Mouse (Mus musculus) 3134 (cell line): ENCODE results near the gene Hoxa3.

ENCODE experiments used
- DNase-seq: peaks from one replicate; pipeline ENCODE4 v3.0.0-alpha.2; 2011; ENCODE audit warnings: low spot score; ENCODE audit not compliant: insufficient read length; ENCODE audit errors: extremely low read depth

Hoxa3 gene

DNA sequence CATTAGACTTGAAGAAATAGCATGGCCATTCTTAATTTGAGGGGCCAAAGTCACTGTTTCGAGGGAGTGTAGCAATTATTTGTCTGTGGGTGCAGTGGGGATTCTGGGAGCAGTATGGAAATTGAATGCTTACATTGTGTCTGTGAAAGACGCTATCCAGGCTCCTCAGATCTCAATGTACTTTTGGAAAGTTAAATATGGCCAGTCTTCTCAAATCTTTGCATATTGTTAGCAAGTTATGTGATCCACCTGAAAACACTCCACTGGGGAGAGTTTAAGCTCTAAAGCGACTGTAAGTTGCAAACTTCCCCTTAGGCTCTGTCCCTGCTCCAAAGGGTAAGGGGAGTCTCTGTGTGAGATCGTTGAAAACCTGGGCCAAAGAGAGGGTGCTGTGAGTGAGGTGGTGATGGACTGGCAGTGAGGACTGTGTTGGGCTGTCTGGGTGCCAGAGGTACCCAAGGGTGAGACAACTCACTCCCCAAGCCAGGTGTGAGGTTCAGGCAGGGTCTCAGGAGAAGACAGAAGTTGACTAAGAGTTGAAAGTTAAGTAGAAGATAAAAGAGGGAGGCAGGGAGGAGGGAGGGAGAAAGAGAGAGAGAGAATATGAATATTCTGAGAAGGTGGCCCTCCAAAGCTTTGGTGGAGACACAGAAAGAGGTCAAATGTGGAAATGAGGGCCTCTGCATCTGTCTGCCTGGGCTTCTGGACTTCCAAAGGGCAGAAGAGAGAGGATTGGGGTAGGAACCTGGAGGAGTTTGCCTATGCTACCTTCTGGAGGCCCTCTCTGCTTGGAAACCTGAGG lies 6.1 kb downstream of the Hoxa3 start:
- DNase-seq = no peak

- no peak for DNase-seq
Measured at GRCm38 (mm10) chr6:52205638-52206621, 7.2 kb downstream of the Hoxa3 start.

- DNase-seq = no peak
Measured at GRCm38 (mm10) chr6:52205221-52205620, 7.9 kb downstream of the Hoxa3 start.

DNA sequence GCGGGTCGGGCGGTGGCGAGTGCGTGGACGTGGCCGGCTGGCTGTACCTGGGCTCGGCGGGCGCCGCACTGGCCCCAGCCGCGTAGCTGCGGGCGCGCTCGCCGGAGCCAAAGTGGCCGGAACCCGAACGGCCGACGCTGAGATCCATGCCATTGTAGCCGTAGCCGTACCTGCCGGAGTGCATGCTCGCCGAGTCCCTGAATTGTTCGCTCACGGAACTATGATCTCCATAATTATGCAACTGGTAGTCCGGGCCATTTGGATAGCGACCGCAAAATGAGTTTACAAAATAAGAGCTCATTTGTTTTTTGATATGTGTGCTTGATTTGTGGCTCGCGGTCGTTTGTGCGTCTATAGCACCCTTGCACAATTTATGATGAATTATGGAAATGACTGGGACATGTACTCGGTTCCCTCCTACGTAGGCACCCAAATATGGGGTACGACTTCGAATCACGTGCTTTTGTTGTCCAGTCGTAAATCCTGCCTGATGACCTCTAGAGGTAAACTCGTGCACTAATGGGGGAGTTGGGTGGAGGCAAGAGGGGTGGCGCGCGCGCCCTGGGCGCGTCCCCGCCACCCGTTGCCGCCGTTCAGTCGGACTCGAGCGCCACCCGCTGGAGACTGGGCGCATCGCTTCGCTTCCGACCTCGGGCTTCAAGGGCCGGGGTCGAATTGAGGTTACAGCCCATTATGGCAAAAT lies 8.9 kb downstream of the Hoxa3 start, which contains the start of gene Hoxa5:
Gene Hoxa5, minus strand, starts transcription at position 538 of the 703 bp plus-strand sequence.
- no peak for DNase-seq

- DNase-seq = no peak
Measured at GRCm38 (mm10) chr6:52203371-52204049, 9.6 kb downstream of the Hoxa3 start.

DNA sequence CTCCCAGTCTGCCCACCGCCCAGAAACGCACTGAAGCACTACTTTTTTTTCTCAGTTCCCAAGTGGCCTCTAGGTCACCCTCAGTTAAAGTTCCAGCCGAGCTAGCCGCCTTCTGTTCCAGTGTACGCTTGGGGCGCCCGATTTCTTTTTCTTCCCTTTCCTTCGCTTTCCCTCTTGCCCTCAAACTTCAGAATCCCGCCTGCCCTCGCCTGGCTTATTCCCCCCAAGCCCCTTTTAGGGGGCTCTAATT lies 10.1 kb downstream of the Hoxa3 start:
- DNase-seq = no peak

DNA sequence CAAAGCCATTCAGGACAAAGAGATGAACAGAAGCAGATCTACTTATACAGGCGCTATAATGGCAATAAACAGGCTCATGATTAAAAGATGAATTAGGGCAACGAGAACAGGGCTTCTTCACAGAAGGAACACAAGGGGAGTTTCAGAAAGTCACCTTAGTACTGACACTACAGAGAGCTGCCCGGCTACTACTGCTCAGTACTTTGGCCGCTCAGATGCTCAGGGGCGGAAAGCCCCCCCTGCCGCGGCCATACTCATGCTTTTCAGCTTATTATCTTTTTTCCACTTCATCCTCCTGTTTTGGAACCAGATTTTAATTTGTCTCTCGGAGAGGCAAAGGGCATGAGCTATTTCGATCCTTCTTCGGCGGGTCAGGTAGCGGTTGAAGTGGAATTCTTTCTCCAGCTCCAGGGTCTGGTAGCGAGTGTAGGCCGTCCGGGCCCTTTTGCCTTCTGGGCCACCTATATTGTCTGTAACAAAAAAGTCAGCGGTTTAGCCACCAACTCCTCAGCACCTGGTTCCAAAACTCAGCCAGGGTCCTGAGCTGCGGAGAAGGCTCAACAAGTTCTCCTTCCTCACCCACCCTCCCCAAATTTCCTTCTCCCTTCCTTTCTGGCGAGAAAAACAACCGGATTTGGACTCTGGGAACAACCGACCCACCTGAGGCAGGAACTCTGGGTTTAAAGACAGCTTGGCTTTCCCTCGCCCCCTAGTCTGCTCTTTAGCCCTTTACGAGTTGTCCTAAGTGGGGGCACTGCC lies 10.6 kb downstream of the Hoxa3 start:
- no peak for DNase-seq

GRCm38 (mm10) chr6:52201269-52201668 lies 11.9 kb downstream of the Hoxa3 start:
- no peak for DNase-seq

DNA sequence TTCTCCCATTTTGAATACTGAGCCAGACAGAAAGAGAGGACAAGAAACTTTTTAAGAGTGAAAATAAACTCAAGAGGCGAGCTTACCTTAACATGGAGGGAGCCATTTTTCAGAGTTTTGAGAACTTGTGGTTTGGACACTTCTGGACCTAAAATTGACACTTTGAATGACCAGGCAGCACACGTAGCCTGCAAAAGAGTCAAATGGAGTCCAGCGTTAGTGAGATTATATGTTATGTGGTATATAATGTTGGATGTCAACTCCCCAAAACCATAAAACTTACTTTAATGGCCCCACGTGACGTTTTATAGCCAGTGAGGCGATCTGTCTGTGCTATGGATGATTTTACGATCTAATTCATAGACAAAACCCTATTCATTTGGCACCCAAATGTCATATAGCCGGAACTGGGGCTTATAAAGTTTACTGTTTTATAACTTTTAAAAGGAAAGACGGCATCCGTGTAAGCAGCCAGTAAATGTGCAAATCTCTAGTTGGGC lies 12.3 kb downstream of the Hoxa3 start:
- no peak for DNase-seq

- no peak for DNase-seq
Measured at GRCm38 (mm10) chr6:52200073-52200750, 12.9 kb downstream of the Hoxa3 start.

- DNase-seq = no peak
Measured at GRCm38 (mm10) chr6:52197271-52197670, 15.9 kb downstream of the Hoxa3 start.

- no peak for DNase-seq
Measured at GRCm38 (mm10) chr6:52196811-52197210, 16.3 kb downstream of the Hoxa3 start.

GRCm38 (mm10) chr6:52194690-52195089 lies 18.4 kb downstream of the Hoxa3 start:
- DNase-seq = no peak

DNA sequence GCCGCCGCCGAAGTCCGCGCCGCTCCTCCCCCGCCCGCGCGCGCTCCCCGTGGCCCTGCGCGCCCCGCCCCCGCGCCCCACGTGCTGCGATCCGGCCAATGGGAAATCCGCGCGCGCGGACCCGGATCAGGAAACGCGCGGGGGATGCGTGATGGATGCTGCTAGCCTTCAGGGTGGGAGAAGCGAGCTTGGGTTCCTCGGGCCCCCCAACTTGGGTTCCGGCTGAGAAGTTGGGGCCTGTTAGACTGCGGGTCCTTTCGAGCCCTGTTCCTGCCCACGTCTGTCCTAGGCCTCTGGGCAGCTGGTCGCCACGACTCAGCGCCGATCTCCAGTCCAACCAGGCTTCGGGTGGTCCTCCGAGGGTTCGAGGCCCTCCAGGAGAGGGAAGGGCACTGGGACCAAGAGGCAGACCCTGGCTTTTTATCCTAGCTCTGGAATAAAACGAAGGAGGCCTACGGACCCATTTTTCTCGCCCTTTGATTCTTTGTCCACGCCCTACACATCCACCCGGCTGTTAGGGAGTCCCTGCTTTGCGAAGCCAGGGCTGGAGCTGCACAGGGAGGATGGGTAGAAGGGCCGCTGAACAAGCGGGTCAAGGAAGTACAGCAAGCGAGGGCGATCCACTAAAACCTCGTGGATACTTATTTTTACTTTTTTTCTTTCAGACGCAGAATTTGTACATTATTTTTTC lies 21.1 kb downstream of the Hoxa3 start:
- peak; percentile 67 for DNase-seq

GRCm38 (mm10) chr6:52190906-52191810 lies 22.0 kb downstream of the Hoxa3 start, which contains the start of gene Hoxa4:
Gene Hoxa4, minus strand, starts transcription at chr6:52191753.
- DNase-seq = no peak

DNA sequence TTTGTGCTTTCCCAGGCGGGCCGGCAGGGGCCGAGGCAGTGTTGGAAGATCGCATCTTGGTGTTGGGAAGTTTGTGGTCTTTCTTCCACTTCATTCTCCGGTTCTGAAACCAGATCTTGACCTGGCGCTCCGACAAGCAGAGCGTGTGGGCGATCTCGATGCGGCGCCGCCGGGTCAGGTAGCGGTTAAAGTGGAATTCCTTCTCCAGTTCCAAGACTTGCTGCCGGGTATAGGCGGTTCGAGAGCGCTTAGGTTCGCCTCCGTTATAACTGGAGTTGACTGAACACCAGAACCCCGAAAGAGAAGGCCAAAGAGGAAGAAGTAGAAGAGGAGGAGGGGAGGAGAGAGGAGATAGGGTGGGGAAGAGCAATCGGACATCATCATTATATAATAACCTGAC lies 22.7 kb downstream of the Hoxa3 start:
- no peak for DNase-seq

GRCm38 (mm10) chr6:52189909-52190308 lies 23.2 kb downstream of the Hoxa3 start:
- DNase-seq = no peak
